Mouse (Mus musculus): ENCODE results near the gene Kcnj11. TPM values are rescaled to one million over a fixed set of nuclear protein-coding genes. Genes with fewer than 3 reads are reported as not detected.

The Kcnj11 gene
- polyA plus RNA-seq (2014; fragmentation: Illumina TruSeq; extraction: RNeasy Lipid Tissue Mini Kit (QIAGEN cat#74804)), result not detected

GRCm38 (mm10) chr7:46100563-46100962 lies at the start of gene Kcnj11:
TSS of gene Kcnj11 (minus strand) at chr7:46100764.

Other genes starting within 250 kb of the Kcnj11 start
- gene Kdelr1, start 228.0 kb downstream of the Kcnj11 start, polyA plus RNA-seq (2014; fragmentation: Illumina TruSeq; extraction: RNeasy Lipid Tissue Mini Kit (QIAGEN cat#74804)), result 81.7 TPM
- not detected for gene Grin2d, start 222.4 kb downstream of the Kcnj11 start, polyA plus RNA-seq (2014; fragmentation: Illumina TruSeq; extraction: RNeasy Lipid Tissue Mini Kit (QIAGEN cat#74804))
- gene Syngr4, start 204.1 kb downstream of the Kcnj11 start, polyA plus RNA-seq (2014; fragmentation: Illumina TruSeq; extraction: RNeasy Lipid Tissue Mini Kit (QIAGEN cat#74804)), result not detected
- gene Tmem143, start 203.8 kb downstream of the Kcnj11 start, polyA plus RNA-seq (2014; fragmentation: Illumina TruSeq; extraction: RNeasy Lipid Tissue Mini Kit (QIAGEN cat#74804)), result 0.46 TPM
- gene Emp3, start 179.4 kb downstream of the Kcnj11 start, polyA plus RNA-seq (2014; fragmentation: Illumina TruSeq; extraction: RNeasy Lipid Tissue Mini Kit (QIAGEN cat#74804)), result 2.5 TPM
- gene Ccdc114, start 176.7 kb downstream of the Kcnj11 start, polyA plus RNA-seq (2014; fragmentation: Illumina TruSeq; extraction: RNeasy Lipid Tissue Mini Kit (QIAGEN cat#74804)), result 1.1 TPM
- gene Abcc6, start 70.5 kb downstream of the Kcnj11 start, polyA plus RNA-seq (2014; fragmentation: Illumina TruSeq; extraction: RNeasy Lipid Tissue Mini Kit (QIAGEN cat#74804)), result not detected
- 4.2 TPM for gene Nomo1, start 67.1 kb downstream of the Kcnj11 start, polyA plus RNA-seq (2014; fragmentation: Illumina TruSeq; extraction: RNeasy Lipid Tissue Mini Kit (QIAGEN cat#74804))
- gene Abcc8, start 79.3 kb upstream of the Kcnj11 start, polyA plus RNA-seq (2014; fragmentation: Illumina TruSeq; extraction: RNeasy Lipid Tissue Mini Kit (QIAGEN cat#74804)), result not detected
- not detected for gene Ush1c, start 137.7 kb upstream of the Kcnj11 start, polyA plus RNA-seq (2014; fragmentation: Illumina TruSeq; extraction: RNeasy Lipid Tissue Mini Kit (QIAGEN cat#74804))
- not detected for gene Otog, start 140.2 kb upstream of the Kcnj11 start, polyA plus RNA-seq (2014; fragmentation: Illumina TruSeq; extraction: RNeasy Lipid Tissue Mini Kit (QIAGEN cat#74804))